Mouse (Mus musculus) natural killer cell, adult 2 months (primary cell): Measurements from ENCODE around the gene Noct.

Experiments
- DNase-seq, 2 experiments: peaks; one replicate each; pipeline ENCODE4 v3.0.0; 2022; ENCODE audit warnings: low spot score in 2 of 2

The Noct gene

DNA sequence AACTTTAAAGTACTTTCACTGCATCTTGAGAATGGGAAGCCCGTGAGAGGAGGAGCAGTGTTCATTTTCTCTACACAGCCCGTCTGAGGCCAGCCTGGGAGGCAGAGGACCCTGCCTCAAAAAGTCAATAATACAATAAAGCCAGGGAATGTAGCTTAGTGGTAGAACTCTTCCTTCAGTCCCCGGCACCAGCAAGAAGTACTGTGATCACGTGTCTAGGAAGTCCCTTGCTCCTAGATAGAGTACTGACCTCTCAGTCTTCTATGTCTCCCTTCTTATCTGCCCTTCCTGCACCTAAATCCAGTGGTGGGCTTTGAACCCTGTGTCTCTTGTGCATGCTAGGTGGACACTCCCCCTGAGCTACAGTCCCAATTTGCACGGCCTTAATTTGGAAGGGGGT is 6.6 kb downstream of the Noct start:
- DNase-seq: no peak

DNA sequence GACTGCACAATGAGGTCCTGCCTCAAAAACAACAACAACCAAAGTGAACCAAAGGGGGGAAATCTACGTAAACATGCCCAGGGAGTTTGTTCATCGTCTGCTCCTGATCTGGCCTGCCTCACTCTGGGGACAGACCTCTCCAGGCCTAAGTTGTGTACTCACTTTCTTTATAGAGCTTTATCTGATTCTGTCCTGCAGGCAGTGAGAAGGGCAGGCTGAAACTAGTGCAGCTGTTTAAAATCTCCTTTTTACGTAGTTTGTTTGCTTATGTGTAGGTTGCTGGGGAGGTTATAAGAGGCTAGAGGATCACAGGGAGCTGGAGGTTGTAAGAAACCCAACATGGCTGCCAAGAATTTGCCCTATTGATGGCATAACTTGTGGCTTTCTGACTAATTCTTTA is 7.3 kb downstream of the Noct start:
- DNase-seq: no peak

DNA sequence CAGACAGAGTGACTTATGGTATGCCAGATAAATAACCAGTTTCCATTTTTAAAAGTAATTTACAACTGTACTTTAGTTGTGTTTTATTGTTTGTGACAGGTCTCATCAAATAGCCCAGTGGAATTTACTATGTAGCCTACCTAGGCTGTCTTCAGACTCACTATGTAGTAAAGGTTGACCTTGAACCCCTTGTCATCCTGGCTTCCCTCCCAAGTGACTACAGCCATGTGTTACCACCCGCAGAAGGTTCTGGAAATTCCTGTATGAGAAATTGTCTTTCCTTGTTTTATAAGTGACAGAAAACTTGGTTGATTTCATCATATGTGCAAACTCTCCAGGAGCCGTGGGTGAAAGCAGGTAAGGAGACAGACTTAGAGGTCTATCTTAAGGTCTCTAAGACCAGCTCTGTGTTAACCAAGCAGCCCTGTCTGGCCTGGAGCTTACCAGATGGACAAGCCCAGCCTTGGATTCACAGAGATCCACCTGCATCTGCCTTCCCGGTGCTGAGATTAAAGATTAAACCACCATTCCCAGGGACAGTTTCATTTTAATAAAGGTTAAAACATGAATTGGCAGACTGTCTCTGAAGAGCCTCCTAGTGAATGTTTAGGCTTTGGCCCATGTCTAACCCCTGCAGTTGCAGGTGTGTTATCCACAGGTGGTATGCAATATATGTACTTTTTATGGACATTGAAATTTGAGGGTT is 8.1 kb downstream of the Noct start:
- no peak for DNase-seq

DNA sequence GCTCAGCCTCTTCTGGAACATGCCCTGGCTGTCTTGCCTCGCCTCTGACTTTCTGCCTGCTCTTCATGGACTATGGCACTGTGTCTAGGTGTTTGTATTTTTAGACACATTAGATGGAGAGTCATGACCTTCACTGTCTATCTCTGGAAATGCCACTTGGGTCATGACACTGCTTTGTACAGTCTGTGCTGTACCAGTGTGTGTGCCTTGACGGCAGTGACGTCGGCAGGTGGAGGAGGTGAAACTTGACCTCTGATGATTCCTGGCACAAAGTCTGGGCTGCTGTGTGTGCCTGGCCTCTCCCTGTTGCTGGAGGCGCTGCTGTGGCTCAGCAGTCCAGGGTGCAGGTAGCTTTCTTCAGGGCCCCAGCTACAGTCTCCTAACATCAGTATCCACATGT is 9.2 kb downstream of the Noct start:
- no peak for DNase-seq

DNA sequence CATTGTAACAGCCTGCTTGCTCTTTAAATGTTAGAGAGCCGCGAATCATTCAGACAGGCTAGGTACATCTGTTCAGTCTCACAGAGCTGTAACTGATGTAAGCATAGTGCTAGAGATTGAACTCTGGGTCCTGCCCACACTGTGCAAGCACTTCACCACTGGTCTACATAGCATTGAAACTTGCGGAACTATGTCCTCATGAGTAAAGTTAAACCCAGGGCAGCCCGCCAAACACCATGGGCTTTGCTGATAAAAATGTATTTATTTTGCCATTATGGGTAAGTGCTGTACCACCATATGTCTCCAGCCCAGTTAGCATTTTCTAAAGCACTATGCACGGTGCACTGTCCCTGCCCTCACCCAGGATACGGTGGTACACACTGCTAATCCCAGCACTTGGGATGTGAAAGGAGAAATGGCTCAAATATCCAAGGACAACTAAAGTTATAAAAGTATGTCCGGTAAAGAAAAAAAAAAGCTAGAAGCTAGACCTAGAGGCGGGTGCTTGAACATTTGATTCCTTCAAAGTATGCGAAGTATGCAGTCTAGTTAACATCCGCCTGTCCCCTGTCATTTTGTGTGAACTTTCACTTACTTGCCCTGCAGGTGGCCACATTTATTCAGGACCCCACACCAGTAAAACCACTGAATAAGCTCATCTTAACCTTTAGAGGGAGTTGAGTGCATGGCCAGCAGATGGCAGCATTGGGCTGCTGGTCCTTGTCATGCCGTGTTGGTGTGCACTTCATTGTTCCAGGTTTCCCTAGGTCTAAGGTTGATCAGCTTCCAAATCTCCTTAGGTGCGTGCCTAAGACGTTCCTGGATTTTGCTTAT is 9.9 kb downstream of the Noct start:
- DNase-seq: peak; percentile 62 to 78

DNA sequence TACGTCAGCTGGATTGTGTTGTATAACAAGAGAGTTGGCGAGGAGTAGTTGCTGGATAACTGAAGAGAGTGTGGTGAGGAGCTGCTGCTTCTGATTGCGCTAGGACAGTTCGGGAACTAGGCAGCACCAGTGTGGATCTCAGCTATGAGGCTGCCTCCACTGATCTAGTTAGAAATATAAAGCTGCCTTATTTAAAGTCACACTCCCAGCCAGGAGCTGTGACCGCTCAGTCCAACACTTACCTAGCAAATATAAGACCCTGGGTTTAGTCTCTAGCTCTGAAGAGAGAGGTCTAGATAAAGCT is 10.5 kb downstream of the Noct start:
- no peak for DNase-seq

DNA sequence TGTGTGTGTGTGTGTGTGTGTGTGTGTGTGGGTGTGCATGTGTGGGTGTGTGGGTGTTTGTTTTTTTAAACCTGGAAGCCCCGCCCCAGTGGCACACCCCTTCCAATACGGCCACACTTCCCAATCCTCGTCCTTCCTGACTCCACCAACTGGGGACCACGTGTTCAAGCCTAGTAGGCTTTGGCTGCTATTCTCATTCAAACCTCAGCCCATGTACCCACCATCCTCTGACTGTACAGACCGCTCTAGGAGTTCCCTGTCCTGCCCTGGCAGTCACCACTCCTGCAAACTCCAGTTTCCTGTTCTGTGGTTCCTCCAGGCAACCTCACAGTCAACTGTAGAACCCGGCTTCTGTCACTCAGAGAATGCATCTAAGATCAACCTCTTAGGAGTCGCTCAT is 14.3 kb downstream of the Noct start:
- DNase-seq: no peak

DNA sequence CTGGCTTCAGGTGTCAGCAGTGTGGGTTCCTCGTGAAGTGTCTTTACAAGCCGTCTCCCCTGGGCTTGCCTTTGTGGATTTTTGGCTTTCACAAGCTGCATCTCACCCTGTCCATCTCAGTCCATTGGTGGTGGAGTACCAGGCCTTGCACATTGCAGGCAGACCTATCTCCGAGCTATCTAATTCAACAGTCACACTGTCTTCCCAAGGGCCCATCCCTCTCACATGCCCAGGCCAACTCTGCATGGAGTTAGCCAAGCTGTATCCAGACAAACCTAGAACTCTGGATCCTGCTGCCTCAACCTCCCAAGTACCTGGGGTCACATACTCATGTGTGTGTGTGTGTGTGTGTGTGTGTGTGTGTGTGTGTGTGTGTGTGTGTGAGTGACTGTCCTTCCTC is 15.3 kb downstream of the Noct start:
- no peak for DNase-seq

DNA sequence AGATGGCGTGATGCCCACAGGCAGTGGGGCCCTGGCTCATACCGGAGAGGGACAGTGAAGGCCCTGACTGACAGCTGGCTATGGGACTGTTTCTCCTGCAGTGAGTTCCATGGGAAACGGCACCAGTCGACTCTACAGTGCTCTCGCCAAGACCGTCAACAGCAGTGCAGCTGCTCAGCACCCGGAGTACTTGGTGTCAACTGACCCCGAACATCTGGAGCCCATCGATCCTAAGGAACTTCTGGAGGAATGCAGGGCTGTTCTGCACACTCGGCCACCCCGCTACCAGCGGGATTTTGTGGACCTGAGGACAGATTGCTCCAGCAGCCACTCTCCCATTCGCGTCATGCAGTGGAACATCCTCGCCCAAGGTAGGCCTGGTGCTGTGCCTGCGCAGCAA is 23.5 kb downstream of the Noct start:
- DNase-seq: no peak

DNA sequence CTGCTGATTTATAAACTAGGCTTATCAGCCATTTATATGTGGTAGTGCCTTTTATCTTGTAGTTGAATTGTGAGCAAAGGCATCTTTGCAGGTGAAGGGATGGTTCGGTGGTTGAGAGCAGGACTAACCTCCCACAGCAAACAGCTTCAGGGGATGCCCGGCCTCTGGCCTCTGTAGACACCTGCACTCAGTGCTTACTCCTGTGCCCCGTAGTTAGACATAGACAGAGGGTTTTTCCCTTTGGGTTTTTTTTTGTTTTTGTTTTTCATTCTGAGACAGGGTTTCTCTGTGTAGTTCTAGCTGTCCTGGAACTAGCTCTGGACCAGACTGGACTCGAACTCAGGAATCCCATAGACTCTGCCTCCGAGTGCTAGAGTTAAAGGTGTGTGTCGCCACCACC is 24.4 kb downstream of the Noct start:
- DNase-seq: no peak

DNA sequence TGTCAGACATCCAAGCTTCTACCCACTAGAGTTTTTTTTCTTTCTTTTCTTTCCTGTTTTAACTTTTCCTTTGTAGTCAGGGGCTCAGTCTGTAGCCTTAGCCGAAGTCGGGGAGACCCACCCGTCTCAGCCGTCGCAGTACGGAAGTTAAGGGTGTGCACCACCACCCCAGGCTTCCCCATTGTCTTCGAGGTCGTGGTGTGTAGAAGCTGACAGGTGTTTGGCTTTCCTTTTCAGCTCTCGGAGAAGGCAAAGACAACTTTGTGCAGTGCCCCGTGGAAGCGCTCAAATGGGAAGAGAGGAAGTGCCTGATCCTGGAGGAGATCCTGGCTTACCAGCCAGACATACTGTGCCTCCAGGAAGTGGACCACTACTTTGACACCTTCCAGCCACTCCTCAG is 25.2 kb downstream of the Noct start:
- no peak for DNase-seq

DNA sequence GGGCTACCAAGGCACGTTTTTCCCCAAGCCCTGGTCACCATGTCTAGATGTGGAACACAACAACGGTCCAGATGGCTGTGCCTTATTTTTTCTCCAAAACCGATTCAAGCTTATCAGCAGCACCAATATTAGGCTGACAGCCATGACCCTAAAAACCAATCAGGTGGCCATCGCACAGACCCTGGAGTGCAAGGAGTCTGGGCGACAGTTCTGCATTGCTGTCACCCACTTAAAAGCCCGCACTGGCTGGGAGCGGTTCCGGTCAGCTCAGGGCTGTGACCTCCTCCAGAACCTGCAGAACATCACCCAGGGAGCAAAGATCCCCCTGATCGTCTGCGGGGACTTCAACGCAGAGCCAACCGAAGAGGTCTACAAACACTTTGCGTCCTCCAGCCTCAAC is 25.6 kb downstream of the Noct start:
- no peak for DNase-seq

DNA sequence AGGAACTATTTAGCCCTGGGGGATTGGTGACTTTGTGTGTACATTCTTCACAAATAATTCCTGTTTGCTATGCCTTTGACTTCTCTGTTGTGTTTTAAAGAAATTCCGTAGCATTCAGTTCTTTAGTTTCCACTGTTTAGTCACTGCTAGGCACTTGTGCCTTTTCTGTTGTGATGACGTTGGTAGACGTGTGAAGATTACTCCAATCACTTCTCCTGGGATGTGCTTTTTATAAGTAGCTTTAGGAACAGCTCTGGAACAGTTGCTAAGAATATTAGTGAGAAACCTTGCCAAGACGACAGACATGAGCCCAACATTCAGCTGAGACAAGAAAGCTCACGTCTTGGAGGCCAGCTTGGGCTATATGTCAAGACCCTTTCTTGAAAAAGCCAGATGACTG is 26.8 kb downstream of the Noct start:
- DNase-seq: no peak

DNA sequence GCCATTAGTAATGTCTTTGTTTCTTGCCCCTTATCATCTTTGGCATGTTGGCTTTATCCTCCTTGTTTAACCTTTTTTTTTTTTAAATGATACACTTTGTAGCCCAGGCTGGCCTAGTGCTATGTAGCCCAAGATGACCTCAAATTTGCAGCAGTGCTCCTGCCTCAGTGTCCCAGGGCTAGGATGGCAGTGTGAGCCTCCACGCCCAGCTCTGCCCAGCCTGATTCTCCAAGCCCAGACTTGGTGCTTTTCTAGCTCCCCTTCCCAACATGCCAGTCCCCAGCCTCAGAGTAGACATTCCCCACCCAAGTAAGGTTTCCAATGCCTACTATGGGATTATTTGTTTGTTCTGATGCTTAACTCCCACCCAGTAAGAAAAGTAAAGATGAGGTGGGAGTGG is 28.0 kb downstream of the Noct start:
- no peak for DNase-seq

DNA sequence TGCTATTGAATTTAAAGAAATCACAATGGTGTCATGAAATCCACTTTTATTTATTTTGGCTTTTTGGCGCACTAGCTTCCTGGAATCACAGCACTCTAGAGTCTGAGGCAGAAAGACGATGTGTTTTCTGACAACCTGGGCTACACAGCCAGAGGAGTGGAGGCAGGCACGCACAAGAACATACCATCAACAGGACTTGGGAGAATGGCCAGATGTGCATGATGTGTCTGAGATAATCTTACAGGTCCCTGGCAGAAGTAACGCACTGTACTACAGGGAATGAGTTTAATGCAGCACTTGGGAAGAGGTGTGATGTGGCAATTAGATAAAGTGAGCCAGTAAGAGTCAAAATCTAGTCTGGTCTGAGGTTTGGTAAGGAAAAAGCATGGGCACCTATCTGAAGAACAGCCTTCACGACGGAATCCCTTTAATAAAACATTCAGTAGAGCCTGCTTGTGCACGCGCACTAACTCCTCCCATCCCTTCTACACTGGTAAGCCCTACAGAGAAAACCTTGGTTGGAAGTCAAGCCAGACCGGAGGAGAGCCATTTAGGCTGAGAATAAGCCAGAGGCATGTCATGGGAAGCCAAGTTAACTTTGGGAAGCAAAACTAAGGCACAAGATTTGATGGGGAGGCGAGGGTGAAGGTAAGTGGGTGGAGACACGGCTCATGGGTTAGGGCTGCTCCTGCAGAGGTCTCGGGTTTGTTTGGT is 28.6 kb downstream of the Noct start:
- DNase-seq: no peak

DNA sequence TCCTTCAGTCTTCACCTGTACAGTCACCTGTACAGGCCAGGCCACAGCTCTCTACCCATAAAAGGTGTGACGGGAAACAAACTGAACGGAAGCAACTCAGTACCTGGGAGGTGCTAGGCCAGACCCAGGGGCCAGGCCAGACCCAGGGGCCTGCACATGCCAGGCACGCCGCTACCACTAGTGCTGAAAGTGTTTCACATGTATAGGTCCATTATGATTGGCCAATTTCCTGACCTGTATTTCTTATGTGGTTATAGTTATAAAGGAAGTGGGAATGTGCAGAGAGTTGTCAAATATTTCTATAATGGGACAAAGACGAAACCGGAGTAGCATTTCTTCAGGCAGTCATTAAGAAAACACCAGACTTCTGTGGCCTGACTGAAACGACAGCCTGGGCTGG is 30.5 kb downstream of the Noct start:
- no peak for DNase-seq

DNA sequence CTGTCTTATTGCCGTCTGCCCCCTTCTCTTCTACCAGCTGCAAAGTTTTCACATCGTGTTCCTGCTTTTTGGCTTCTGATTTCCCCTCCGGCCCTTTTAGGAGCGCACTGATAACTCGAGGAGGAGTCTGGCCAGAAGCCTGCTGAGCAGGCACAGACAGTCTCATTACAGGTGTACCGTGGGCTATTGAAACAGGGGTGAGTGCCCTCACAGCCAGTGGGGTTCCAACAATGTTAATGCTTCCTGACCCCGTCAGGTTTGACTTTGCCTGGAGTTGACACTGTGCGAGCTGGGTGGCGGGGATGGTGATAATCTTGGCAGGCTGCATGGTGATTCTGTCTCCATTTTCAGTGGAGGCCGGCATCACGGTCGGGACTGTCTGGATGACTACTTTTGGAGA is 32.2 kb downstream of the Noct start:
- DNase-seq: no peak

DNA sequence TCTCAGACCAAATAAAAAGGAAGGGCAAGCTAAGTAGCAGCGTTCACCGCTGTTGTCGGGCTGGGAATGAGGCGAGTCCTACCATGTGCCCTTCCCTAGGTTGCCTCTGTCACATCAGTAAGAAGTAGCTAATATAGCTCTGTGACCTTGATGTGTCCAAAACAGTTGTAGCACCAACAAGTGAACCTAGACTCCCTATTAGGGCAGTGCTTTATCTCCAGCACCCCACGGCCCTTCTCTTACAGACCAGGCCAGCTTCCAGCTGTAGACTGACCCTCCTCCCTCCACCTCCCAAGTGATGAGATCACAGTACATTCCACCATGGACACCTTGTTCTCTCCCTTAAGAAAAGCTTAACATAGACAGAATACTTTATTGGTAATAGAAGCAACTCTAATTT is 33.8 kb downstream of the Noct start:
- DNase-seq: no peak

DNA sequence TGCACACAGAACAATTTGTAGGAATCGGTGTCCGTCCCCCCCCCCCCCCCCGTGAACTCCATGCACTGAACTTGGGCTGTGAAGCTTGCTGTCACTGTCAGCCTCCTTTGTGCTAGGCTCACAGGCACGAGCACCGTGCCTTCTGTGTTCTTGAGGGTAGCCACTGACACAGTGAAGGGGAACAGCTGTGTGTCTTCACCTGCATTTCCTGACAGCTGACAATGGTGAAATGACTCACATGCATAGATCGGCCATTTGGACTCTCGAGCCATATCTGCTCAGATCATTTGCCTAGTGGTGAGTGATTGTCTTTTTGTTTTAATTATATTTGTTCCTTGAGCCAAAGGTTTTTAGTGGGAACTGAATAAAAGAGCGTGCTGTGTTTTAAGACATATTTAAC is 38.7 kb downstream of the Noct start:
- DNase-seq: no peak

DNA sequence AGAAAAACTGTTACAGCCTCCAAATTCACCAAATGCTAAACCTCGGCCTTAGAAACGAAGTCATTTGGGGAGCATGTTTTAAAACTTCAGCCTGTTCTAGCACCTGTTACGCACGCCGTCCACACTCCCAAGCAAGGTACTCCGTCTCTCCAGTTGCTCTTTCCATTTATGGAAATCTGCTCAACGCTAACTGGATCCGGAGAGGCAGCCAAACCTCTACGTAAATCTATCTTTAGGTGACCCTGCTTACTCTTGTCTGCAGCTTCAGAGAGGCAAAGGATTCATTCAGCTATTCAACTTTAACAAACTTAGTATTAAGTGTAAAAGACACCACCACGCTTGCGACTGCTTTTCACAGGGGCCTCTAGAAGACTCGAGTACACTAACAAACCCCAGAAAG is 44.2 kb downstream of the Noct start:
- no peak for DNase-seq

DNA sequence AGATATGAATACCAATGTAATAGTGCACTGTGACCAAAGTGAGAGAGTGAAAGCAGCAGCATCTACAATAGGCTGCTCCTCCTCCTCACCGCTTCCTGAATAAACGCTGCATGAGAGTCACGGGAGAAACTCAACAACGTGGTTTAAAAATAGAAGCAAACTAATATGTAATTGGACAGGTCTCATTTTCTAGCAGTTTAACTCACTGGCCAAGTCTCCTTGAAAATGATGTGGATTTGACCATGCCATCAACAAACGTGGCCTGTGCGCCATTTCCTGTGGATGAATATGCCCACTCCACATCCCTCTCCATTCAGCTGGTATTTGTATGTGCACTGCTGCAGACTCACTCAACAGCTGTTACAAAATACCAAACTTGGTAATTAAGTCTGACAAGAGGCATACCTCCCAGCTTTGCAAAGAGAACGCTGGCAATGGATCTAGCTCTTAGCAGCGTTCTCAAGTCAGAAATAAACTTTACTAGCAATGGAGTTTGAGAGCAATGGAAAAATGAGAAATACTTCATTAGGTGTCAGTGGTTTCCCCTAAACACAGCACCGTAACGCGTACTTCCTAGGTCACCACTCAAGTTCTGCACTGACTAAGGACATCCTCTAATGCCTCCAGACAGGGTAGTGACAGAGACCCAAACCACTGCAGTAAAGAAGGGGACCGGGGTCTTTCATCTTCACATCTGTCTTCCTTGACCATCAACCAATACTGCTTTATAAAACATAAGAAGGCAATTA is 46.0 kb downstream of the Noct start:
- DNase-seq: peak; percentile 8 to 14

DNA sequence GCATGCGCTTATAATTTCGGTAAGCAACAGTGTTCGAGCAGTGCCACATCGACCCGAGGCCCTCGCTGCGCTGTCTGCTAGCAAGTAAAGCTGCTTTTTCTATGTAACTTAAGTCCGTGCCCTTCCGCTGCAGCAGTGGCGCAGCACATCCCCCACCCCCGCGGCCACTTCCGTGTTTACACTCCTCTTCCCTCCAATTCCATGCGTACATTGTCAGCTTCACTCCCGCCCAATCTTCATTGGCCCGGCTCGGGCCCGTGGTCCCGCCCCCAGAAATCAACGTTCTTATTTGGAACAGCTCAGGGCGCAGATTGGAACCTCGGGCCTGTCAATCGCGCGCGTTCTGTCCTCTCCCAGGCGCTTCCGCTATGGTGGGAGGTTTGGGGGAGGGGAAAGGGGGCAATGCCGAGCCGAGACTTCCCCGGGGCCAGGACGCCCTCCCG is 51.7 kb downstream of the Noct start:
- peak; percentile 99 for DNase-seq
